Mouse (Mus musculus): ENCODE measurements at regions not wholly inside any gene's neighbourhood (a gene's known extent, or its start where the extent isn't known, plus 50 kb on each side); places are given as distances from the start of the nearest gene placed in this dataset.

DNA sequence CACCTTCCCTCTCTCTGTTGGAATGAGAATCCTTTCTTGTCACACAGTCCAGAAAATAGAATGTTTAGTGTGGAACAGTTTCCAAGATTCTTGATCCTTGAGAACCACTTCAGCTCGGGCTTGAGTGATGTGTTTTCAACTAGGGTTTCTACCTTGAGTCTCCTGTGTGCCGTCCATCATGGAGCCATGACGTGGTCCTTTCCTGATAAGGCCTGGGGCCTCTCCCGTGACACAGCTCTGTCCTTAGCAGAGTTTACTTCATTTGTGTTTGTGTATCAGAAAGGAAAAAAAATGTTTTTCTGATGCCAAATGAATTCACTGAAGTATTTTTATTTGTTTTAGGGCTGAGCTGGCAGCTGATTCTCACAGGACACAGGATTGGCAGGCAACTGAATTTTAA, 148.6 kb downstream of the Mettl11b start:
- Histone ChIP-seq H3K4me2 (no peak overlapping the region), H3K27me3 (no peaks in the 10 kb centered on the region), H3K4me3 (replicated peaks) (no peak overlapping the region), H3K36me3 (replicated peaks) (no peaks in the 10 kb centered on the region), H3K4me1 (no peaks in the 10 kb centered on the region; the same call in 1 of the 2 replicates), H3K9me3 (no peaks in the 10 kb centered on the region), H3K9ac (no peak overlapping the region), H3K27ac (no peak overlapping the region)
- WGBS, result 86% methylated on average over 4 of the region's 4 CpGs
- ATAC-seq (ENCODE audit: low FRiP score), result no peak

DNA sequence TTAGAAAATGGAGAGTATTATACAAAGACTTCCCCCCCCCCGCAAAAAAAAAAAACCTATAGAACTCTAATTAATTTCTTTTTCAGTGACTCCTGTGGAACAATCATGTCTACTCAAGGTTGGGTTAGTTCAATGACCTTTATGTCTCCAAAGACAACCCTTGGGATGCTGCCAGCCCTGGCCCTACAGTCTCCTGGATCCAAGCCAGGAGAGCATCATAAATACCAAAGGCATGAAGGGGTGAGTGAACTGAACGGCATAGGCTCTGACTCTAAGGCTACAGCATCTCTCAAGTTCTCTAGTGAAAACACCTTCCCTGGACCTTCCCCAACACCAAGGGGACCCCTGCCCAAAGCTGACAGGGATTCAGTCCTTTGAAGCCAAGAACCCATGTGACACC, 149.4 kb downstream of the Mettl11b start:
- 83% methylated on average over 2 of the region's 2 CpGs for WGBS

DNA sequence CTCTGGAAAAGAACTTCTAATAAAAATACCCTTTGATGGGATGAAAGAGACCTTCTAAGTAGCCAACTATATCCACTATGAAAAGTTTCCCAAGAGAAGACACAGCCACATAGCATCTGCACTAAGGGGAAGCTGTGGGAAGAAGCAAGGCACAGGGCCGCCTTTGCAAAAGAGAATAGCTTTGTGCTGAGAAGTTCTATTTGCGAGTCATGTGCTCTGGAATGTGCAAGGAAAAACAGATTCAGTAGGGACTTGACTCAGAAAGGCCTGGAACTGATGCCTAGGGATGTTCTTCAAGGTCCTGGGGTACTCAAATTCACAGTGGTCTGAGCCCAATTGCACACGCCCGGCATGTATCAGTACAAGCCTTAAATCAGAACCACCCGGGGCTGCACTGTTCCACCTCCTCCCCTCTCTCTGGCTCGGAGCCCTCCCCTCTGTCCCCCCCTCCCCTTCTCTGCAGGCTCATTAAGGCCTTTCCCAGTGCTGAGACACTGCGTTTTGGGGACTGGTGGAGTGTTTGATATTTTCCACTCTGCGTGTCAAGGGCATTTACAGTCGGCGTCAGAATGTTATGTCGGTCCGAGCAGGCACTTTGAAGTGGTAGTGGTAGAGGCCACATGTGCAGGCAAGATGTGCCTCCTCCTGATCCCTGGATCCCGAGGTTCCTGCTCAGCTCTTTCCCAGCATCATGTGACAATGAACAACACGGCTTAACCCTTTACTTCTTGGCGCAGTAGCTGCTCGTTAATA, 150.4 kb downstream of the Mettl11b start:
- ATAC-seq (ENCODE audit: low FRiP score), result peak; percentile 41; the same call in 1 of the 2 replicates
- no peaks in the 10 kb centered on the region for H3K9me3 ChIP-seq
- no peaks in the 10 kb centered on the region for H3K27me3 ChIP-seq
- no peak overlapping the region for H3K27ac ChIP-seq
- H3K36me3 ChIP-seq (replicated peaks), result no peaks in the 10 kb centered on the region
- no peak overlapping the region for H3K9ac ChIP-seq
- no peaks in the 10 kb centered on the region; the same call in 1 of the 2 replicates for H3K4me1 ChIP-seq
- 59% methylated on average over 16 of the region's 16 CpGs for WGBS
- H3K4me3 ChIP-seq (replicated peaks), result no peak overlapping the region
- peak overlapping the region; percentile 4; the same call in 1 of the 2 replicates for H3K4me2 ChIP-seq

More for the DNA sequence above, 149.4 kb downstream of the Mettl11b start:
- no peak for ATAC-seq (ENCODE audit: low FRiP score)
- H3K36me3 ChIP-seq (replicated peaks), result no peaks in the 10 kb centered on the region
- H3K4me2 ChIP-seq, result no peak overlapping the region
- no peaks in the 10 kb centered on the region for H3K27me3 ChIP-seq
- H3K9me3 ChIP-seq, result no peaks in the 10 kb centered on the region
- H3K9ac ChIP-seq, result no peak overlapping the region
- H3K4me3 ChIP-seq (replicated peaks), result no peak overlapping the region
- no peak overlapping the region for H3K27ac ChIP-seq
- no peaks in the 10 kb centered on the region; the same call in 1 of the 2 replicates for H3K4me1 ChIP-seq

DNA sequence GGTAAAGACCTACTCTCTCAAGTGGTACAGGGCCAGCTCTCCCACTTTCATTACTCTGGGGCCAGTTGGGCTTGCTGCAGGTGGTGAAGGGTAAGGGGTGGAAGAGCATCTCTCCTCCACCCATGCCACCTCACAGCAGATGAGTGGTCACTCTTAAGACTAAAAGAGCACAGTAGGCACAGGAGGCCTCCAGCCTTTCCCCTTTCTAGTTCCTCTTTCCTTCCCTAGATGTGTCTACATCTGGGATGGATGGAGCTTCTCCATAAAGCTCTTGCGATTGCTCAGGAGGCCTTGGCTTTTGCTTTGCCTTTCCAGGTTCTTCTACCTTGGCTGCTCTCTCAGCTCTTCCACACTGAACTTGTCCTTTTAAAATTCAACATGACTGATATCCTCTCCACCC, 151.5 kb downstream of the Mettl11b start:
- H3K27ac ChIP-seq, result no peak overlapping the region
- H3K4me1 ChIP-seq, result no peaks in the 10 kb centered on the region; the same call in 1 of the 2 replicates
- H3K36me3 ChIP-seq (replicated peaks), result no peaks in the 10 kb centered on the region
- 94% methylated on average over 1 of the region's 1 CpGs for WGBS
- H3K27me3 ChIP-seq, result no peaks in the 10 kb centered on the region
- ATAC-seq (ENCODE audit: low FRiP score), result no peak
- no peak overlapping the region for H3K4me2 ChIP-seq
- H3K9ac ChIP-seq, result no peak overlapping the region
- H3K9me3 ChIP-seq, result no peaks in the 10 kb centered on the region
- H3K4me3 ChIP-seq (replicated peaks), result no peak overlapping the region

GRCm38 (mm10) chr1:163563791-163564190, 160.3 kb upstream of the Gorab start:
- no peak overlapping the region for H3K4me2 ChIP-seq
- H3K27me3 ChIP-seq, result no peaks in the 10 kb centered on the region
- H3K9ac ChIP-seq, result no peak overlapping the region
- ATAC-seq (ENCODE audit: low FRiP score), result no peak
- H3K27ac ChIP-seq, result no peak overlapping the region
- no peak overlapping the region for H3K4me3 ChIP-seq (replicated peaks)
- H3K36me3 ChIP-seq (replicated peaks), result no peaks in the 10 kb centered on the region
- H3K4me1 ChIP-seq, result no peaks in the 10 kb centered on the region
- H3K9me3 ChIP-seq, result no peaks in the 10 kb centered on the region
- 73% methylated on average over 1 of the region's 1 CpGs for WGBS

DNA sequence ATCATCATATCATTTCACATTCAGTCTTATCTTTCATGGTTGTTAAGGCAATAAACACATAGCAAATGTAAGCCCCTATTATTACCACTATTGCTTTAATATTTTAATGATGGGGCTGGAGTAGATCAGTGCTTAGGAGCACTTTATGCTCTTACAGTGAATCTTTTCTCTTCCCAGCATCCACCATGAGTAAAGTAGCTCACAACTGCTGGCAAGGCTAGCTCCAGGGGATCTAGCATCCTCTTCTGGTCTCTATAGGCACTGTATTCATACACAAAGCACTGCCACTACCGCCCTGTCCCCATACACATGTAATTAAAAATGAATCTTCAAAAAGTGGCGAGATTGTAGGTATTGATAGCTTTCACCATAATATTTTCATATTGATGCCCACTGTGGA, 159.6 kb upstream of the Gorab start:
- Histone ChIP-seq H3K27ac (no peak overlapping the region), H3K4me1 (no peaks in the 10 kb centered on the region), H3K27me3 (no peaks in the 10 kb centered on the region), H3K9me3 (no peaks in the 10 kb centered on the region), H3K4me2 (no peak overlapping the region), H3K9ac (no peak overlapping the region), H3K36me3 (replicated peaks) (no peaks in the 10 kb centered on the region), H3K4me3 (replicated peaks) (no peak overlapping the region)
- no peak for ATAC-seq (ENCODE audit: low FRiP score)
- WGBS, result 76% methylated on average over 2 of the region's 2 CpGs

DNA sequence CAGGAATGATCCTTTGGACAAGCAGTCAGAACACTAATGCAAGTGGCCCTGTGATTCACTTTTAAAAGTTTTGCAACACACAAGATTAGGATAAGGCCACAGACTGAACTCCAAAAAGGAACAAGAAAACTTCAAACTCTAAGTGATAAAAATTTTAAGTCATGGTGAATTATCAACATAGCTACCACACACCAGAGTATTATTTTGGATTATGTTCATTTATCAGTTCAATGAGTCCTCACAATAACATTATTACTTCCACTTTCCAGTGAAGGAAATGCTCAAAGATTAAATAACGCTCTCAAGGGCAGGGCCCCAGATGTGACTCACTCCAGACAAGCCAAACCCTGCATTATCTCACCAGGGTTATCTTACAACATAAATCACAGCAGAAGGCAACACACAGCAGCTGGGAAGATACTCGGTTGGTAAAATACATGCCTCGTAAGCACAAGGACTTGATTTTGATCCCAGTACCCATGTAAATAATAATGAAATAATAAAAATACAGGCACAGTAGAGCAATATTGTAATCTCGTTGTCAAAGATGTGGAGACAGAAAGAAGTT, 158.8 kb upstream of the Gorab start:
- H3K36me3 ChIP-seq (replicated peaks), result no peaks in the 10 kb centered on the region
- WGBS, result 81% methylated on average over 4 of the region's 4 CpGs
- ATAC-seq (ENCODE audit: low FRiP score), result no peak

GRCm38 (mm10) chr1:163561016-163561415, 157.5 kb upstream of the Gorab start:
- H3K9me3 ChIP-seq, result no peaks in the 10 kb centered on the region
- ATAC-seq (ENCODE audit: low FRiP score), result no peak
- H3K9ac ChIP-seq, result no peak overlapping the region
- no peaks in the 10 kb centered on the region for H3K27me3 ChIP-seq
- 67% methylated on average over 5 of the region's 5 CpGs for WGBS
- no peak overlapping the region for H3K4me2 ChIP-seq
- H3K4me3 ChIP-seq (replicated peaks), result no peak overlapping the region
- no peak overlapping the region for H3K27ac ChIP-seq
- H3K4me1 ChIP-seq, result no peaks in the 10 kb centered on the region
- H3K36me3 ChIP-seq (replicated peaks), result no peaks in the 10 kb centered on the region

More for the DNA sequence above, 158.8 kb upstream of the Gorab start:
- H3K4me2 ChIP-seq, result no peak overlapping the region
- no peak overlapping the region for H3K4me3 ChIP-seq (replicated peaks)
- H3K9me3 ChIP-seq, result no peaks in the 10 kb centered on the region
- no peak overlapping the region for H3K27ac ChIP-seq
- no peaks in the 10 kb centered on the region for H3K27me3 ChIP-seq
- H3K9ac ChIP-seq, result no peak overlapping the region
- no peaks in the 10 kb centered on the region for H3K4me1 ChIP-seq

DNA sequence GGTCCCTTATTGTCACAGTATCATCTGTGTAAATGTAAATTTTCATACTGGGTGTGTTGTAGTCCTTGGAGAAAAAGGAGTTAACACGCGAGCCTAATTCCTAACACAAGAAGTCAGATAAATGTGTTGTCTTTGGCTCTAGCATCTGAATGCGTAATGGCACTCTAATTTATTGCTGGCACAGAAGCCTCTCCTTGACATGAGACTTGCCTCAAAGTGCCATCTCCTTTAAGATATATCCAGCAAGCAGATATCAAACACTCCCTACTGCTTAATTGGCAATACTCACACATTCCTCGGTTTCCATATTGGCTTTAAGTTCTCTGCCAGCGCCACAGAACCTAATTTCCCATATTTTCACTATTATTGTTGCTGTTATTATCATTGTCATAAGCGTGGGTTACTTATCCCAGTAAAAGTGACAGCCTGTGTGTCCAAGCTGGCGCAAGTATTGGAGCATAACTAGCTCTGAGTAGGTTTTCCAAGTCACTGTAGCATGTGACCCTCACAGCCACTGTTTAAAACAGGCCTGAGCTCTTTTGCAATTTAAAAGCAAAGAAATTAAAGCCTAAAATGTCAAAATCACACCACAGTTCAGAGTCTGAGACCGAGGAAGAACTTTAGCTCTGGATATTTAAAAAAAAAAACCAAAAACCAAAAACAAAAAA, 156.9 kb upstream of the Gorab start:
- Histone ChIP-seq H3K36me3 (replicated peaks) (no peaks in the 10 kb centered on the region), H3K4me3 (replicated peaks) (no peak overlapping the region), H3K9me3 (no peaks in the 10 kb centered on the region), H3K9ac (no peak overlapping the region), H3K27me3 (no peaks in the 10 kb centered on the region), H3K4me1 (no peaks in the 10 kb centered on the region), H3K27ac (no peak overlapping the region), H3K4me2 (no peak overlapping the region)
- no peak for ATAC-seq (ENCODE audit: low FRiP score)
- 92% methylated on average over 8 of the region's 8 CpGs for WGBS

GRCm38 (mm10) chr1:163557875-163558274, 154.4 kb upstream of the Gorab start:
- no peak overlapping the region for H3K27ac ChIP-seq
- no peaks in the 10 kb centered on the region for H3K9me3 ChIP-seq
- no peak overlapping the region for H3K4me3 ChIP-seq (replicated peaks)
- WGBS, result 90% methylated on average over 7 of the region's 7 CpGs
- H3K27me3 ChIP-seq, result no peaks in the 10 kb centered on the region
- no peak for ATAC-seq (ENCODE audit: low FRiP score)
- H3K9ac ChIP-seq, result no peak overlapping the region
- no peak overlapping the region for H3K4me2 ChIP-seq
- no peaks in the 10 kb centered on the region for H3K36me3 ChIP-seq (replicated peaks)
- no peaks in the 10 kb centered on the region for H3K4me1 ChIP-seq

GRCm38 (mm10) chr1:163555185-163555584, 151.7 kb upstream of the Gorab start:
- no peaks in the 10 kb centered on the region for H3K36me3 ChIP-seq (replicated peaks)
- H3K27ac ChIP-seq, result no peak overlapping the region
- WGBS, result 81% methylated on average over 2 of the region's 2 CpGs
- H3K9ac ChIP-seq, result no peak overlapping the region
- no peaks in the 10 kb centered on the region for H3K4me1 ChIP-seq
- H3K27me3 ChIP-seq, result no peaks in the 10 kb centered on the region
- no peak overlapping the region for H3K4me2 ChIP-seq
- no peak for ATAC-seq (ENCODE audit: low FRiP score)
- no peaks in the 10 kb centered on the region for H3K9me3 ChIP-seq
- H3K4me3 ChIP-seq (replicated peaks), result no peak overlapping the region

GRCm38 (mm10) chr1:163538776-163539492, 135.5 kb upstream of the Gorab start:
- Histone ChIP-seq H3K9ac (no peak overlapping the region), H3K4me2 (no peak overlapping the region)
- 84% methylated on average over 8 of the region's 8 CpGs for WGBS

More at GRCm38 (mm10) chr1:163538776-163539492, 135.5 kb upstream of the Gorab start:
- Histone ChIP-seq H3K27me3 (no peaks in the 10 kb centered on the region), H3K36me3 (replicated peaks) (no peaks in the 10 kb centered on the region), H3K27ac (no peak overlapping the region), H3K4me1 (no peaks in the 10 kb centered on the region), H3K9me3 (no peaks in the 10 kb centered on the region), H3K4me3 (replicated peaks) (no peak overlapping the region)
- ATAC-seq (ENCODE audit: low FRiP score), result no peak
